Mouse (Mus musculus): ENCODE data around the gene Kcnma1.

GRCm38 (mm10) chr14:23974685-23975084, 39.6 kb downstream of the Kcnma1 start:
- TF ChIP-seq CTCF (IDR thresholded peaks at IDR 0.05; ENCODE audit: extremely low read depth, insufficient read length, insufficient replicate concordance, low read depth, low read length): no peak
- no peak for TF ChIP-seq POLR2A (IDR thresholded peaks at IDR 0.05; ENCODE audit: low read depth, low read length)
